Mouse (Mus musculus) forebrain, embryonic 11.5 days (tissue): Measurements from ENCODE around the gene Pecam1. TPM values are rescaled to one million over a fixed set of nuclear protein-coding genes. Genes with fewer than 3 reads are reported as not detected.

Experiments
- ATAC-seq: fragments of 200-750 bp; cut with Nextera tagmentation; replicated peaks from 2 replicates; pipeline ENCODE4 v1.8.0; 2017; ENCODE audit warnings: moderate TSS enrichment; ENCODE audit not compliant: low FRiP score
- DNase-seq: peaks from one replicate; pipeline ENCODE4 v3.0.0-alpha.2; 2017; ENCODE audit warnings: low spot score
- H3K27ac ChIP-seq: fragments of 300-500 bp; sonication (generic); 2 replicates; pipeline ENCODE4 v1.5.1; 2014; ENCODE audit warnings: low read depth, low read length
- H3K27me3 ChIP-seq: fragments of 300-500 bp; sonication (generic); 2 replicates; pipeline ENCODE4 v1.6.1; 2014; ENCODE audit warnings: mild to moderate bottlenecking, low read length, mixed read lengths; ENCODE audit not compliant: control insufficient read depth, insufficient read depth
- H3K36me3 ChIP-seq: fragments of 300-500 bp; sonication (generic); 2 replicates; pipeline ENCODE4 v1.6.1; 2014; ENCODE audit warnings: mild to moderate bottlenecking, low read length, moderate library complexity, mixed read lengths; ENCODE audit not compliant: control insufficient read depth, insufficient read depth
- H3K4me1 ChIP-seq: fragments of 300-500 bp; sonication (generic); replicated peaks from 2 replicates; pipeline ENCODE4 v1.6.1; 2014; ENCODE audit warnings: low read length, mixed read lengths; ENCODE audit not compliant: control insufficient read depth, insufficient read depth
- H3K4me2 ChIP-seq: fragments of 300-500 bp; sonication (generic); 2 replicates; pipeline ENCODE4 v1.6.1; 2014; ENCODE audit warnings: low read depth, mild to moderate bottlenecking, low read length, moderate library complexity, mixed read lengths; ENCODE audit not compliant: severe bottlenecking
- H3K4me3 ChIP-seq: fragments of 300-500 bp; sonication (generic); 2 replicates; pipeline ENCODE4 v1.5.1; 2014; ENCODE audit warnings: low read depth, low read length
- H3K9ac ChIP-seq: fragments of 300-500 bp; sonication (generic); 2 replicates; pipeline ENCODE4 v1.6.1; 2014; ENCODE audit warnings: low read length
- H3K9me3 ChIP-seq: fragments of 300-500 bp; sonication (generic); 2 replicates; pipeline ENCODE4 v1.6.1; 2016; ENCODE audit warnings: low read length, mixed read lengths; ENCODE audit not compliant: control insufficient read depth
- WGBS: fragments of 180-500 bp; shearing (Covaris S2); extraction: QIAGEN DNeasy Blood & Tissue Kit; methylation state at CpG from one replicate; pipeline ENCODE4 v1.1.7; 2014; 5-methylcytosine and 5-hydroxymethylcytosine counted together
- polyA plus RNA-seq: library from polyadenylated mRNA; unstranded; fragments of >200 nt; fragmentation: Nextera tagmentation; extraction: Ambion mirVana; gene quantifications from 2 replicates; pipeline ENCODE4 v1.2.1, GENCODE M21; 2014

Pecam1 gene
- polyA plus RNA-seq, result 15.4 and 18.8 TPM in 2 replicates

- ATAC-seq, result no peak
- Histone ChIP-seq H3K4me1 (no peaks in the 10 kb centered on the region), H3K27ac (no peak within 1 kb of the TSS), H3K9ac (no peak within 1 kb of the TSS), H3K4me2 (no peak within 1 kb of the TSS), H3K4me3 (no peak within 1 kb of the TSS), H3K27me3 (no peaks in the 10 kb centered on the region), H3K9me3 (no peaks in the 10 kb centered on the region; the same call in 1 of the 2 replicates), H3K36me3 (no peaks in the 10 kb centered on the region)
- DNase-seq, result no peak
- 92% methylated on average over 13 of the region's 13 CpGs for WGBS
These were observed at the start of gene Pecam1 for GRCm38 (mm10) chr11:106750121-106750751. Pecam1 (minus strand) TSS chr11:106750628.

DNA sequence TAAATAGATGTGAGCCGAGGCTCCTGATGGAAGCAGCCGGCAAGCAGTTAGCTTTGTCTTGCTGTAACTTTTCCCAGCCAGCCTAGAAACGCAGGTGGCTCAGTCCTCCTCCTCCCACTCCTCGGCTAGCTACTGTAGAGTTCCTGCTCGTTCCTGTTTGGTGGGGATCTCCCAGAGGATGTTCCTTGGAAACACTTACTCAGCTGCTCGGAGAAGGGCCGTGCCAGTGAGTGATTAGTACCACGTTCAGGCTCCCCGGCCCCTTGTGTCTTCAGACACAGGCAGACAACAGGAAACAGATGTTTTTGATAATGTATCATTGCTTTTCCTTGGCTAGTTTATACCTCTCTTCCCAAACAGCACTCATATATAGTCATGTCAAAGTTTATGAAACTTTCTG lies 45.3 kb upstream of the Pecam1 start:
- Histone ChIP-seq H3K27me3 (no peaks in the 10 kb centered on the region), H3K4me2 (no peak overlapping the region), H3K9ac (no peak overlapping the region), H3K4me3 (no peak overlapping the region), H3K4me1 (no peaks in the 10 kb centered on the region), H3K9me3 (peaks cover 5% of the 10 kb centered on the region; the same call in 1 of the 2 replicates), H3K27ac (no peak overlapping the region), H3K36me3 (peaks cover 10% of the 10 kb centered on the region)
- no peak for ATAC-seq
- 78% methylated on average over 9 of the region's 9 CpGs for WGBS
- no peak for DNase-seq

- Histone ChIP-seq H3K27ac (no peak overlapping the region), H3K4me2 (no peak overlapping the region), H3K4me1 (no peaks in the 10 kb centered on the region), H3K36me3 (peaks cover 10% of the 10 kb centered on the region), H3K27me3 (no peaks in the 10 kb centered on the region), H3K4me3 (no peak overlapping the region), H3K9ac (no peak overlapping the region), H3K9me3 (peaks cover 5% of the 10 kb centered on the region; the same call in 1 of the 2 replicates)
- 73% methylated on average over 4 of the region's 4 CpGs for WGBS
- DNase-seq (no peak), ATAC-seq (no peak)
These were observed 43.4 kb upstream of the Pecam1 start for GRCm38 (mm10) chr11:106793846-106794245.

DNA sequence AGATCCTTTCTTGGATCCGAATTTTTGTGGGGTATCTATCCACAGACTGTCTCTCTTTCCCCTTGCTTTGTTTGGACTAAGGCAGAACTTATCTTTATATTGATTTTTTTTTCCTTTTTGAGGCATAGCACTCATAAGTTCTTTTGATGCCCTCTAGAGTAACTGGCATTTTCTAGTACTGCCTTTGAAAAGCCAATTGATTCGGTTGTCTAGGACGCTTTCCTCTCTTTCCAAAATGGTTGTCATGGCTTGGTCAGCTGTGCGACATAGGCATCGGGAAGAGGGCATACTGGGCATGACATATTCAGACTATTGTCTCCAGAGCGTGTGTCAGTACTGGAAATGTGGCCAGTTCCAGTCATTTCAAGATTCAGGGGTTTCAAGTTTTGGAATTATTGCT lies 39.2 kb upstream of the Pecam1 start:
- WGBS, result 1% methylated on average over 6 of the region's 6 CpGs
- H3K4me3 ChIP-seq, result peak overlapping the region; percentile 97
- no peaks in the 10 kb centered on the region for H3K4me1 ChIP-seq
- H3K27ac ChIP-seq, result peak overlapping the region; percentile 98
- H3K4me2 ChIP-seq, result peak overlapping the region; percentile 82
- DNase-seq (no peak), ATAC-seq (no peak)
- H3K9me3 ChIP-seq, result no peaks in the 10 kb centered on the region
- peaks cover 10% of the 10 kb centered on the region; the same call in 1 of the 2 replicates for H3K36me3 ChIP-seq
- H3K9ac ChIP-seq, result peak overlapping the region; percentile 100
- no peaks in the 10 kb centered on the region for H3K27me3 ChIP-seq

- ATAC-seq (peak; percentile 89), DNase-seq (peak; percentile 97)
- Histone ChIP-seq H3K9ac (peak within 1 kb of the TSS; percentile 100), H3K27me3 (no peaks in the 10 kb centered on the region), H3K27ac (peak within 1 kb of the TSS; percentile 98), H3K9me3 (no peaks in the 10 kb centered on the region), H3K4me1 (no peaks in the 10 kb centered on the region), H3K4me2 (peak within 1 kb of the TSS; percentile 82), H3K36me3 (peaks cover 14% of the 10 kb centered on the region; the same call in 1 of the 2 replicates), H3K4me3 (peak within 1 kb of the TSS; percentile 97)
- WGBS, result under 1% methylated on average over 58 of the region's 58 CpGs
These were observed 38.5 kb upstream of the Pecam1 start, which contains the start of the genes Ddx5 and Cep95 for GRCm38 (mm10) chr11:106788775-106789459. Ddx5 (minus strand) TSS chr11:106789185. Cep95 (plus strand) TSS chr11:106789252.

GRCm38 (mm10) chr11:106788026-106788774 lies 37.8 kb upstream of the Pecam1 start:
- Histone ChIP-seq H3K4me3 (peak overlapping the region; percentile 97), H3K36me3 (peaks cover 20% of the 10 kb centered on the region), H3K4me1 (no peaks in the 10 kb centered on the region), H3K27me3 (no peaks in the 10 kb centered on the region), H3K27ac (peak overlapping the region; percentile 98), H3K9ac (peak overlapping the region; percentile 100), H3K9me3 (no peaks in the 10 kb centered on the region), H3K4me2 (peak overlapping the region; percentile 82)
- peak; percentile 100 for DNase-seq
- peak; percentile 81 for ATAC-seq
- under 1% methylated on average over 69 of the region's 79 CpGs for WGBS

- WGBS, result under 1% methylated on average over 65 of the region's 65 CpGs
- Histone ChIP-seq H3K27me3 (no peaks in the 10 kb centered on the region), H3K36me3 (peaks cover 24% of the 10 kb centered on the region), H3K27ac (peak overlapping the region; percentile 98), H3K4me2 (peak overlapping the region; percentile 60), H3K9ac (peak overlapping the region; percentile 100), H3K4me3 (peak overlapping the region; percentile 97), H3K9me3 (no peaks in the 10 kb centered on the region), H3K4me1 (no peaks in the 10 kb centered on the region)
- DNase-seq (peak; percentile 92), ATAC-seq (peak; percentile 8; the same call in 1 of the 2 replicates)
These were observed 37.0 kb upstream of the Pecam1 start for GRCm38 (mm10) chr11:106787131-106788025.
